Mouse (Mus musculus) mouse embryonic stem cell (cell line): ENCODE data around the gene Hlcs.

Experiments
- in situ Hi-C, 2 experiments: fragments of 300-500 bp; cut with MboI; formaldehyde crosslinking; loops; 1 replicate in 1 of 2; 3 replicates in 1 of 2; pipeline ENCODE4 v1.14.3; 2019 to 2020; ENCODE audit warnings: low sequenced_read_pairs in 2 of 2, low pct_unique_long_range_greater_than_20kb in 1 of 2, mixed read lengths in 1 of 2; ENCODE audit not compliant: unreplicated experiment in 1 of 2

The Hlcs gene

DNA sequence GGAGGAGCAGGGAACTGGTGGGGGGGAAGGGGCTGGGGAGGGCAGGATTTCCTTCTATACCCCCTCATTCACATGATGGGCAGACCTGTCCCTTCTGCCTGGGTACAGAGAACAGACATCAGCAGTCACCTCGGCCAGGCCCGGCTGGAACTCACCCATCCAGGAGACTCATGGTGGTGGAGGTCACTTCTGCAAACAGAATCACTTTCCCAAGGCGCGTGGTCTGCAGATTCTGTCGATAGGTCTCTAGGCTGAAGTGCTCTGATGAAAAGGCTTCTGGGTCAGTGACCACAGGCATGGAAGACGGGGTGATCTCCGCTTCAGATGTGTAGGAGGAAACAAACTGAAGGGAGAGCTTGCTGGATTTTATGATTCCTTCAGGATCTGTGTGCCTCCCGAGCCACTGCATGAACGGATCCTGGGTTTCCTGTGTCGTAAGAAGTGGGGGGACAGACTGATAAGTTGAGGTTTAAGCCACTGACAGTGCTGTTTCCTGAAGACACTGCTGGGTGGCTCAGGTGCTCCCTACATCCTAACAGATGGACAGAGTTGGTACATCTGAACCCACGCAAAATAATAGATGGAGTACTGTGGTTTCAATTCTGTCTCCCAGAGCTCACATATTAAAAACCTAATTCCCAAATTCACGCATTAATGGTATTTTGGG lies 82.3 kb downstream of the Hlcs start:
- in situ Hi-C loops = loop anchor here in 1 of 2 experiments (25.0 kb wide), 1 partner anchor 294 kb away; no protein-coding TSS in a partner anchor

- in situ Hi-C loops = loop anchor here in 1 of 2 experiments (25.0 kb wide), 1 partner anchor 293 kb away; no protein-coding TSS in a partner anchor
These were observed 82.9 kb downstream of the Hlcs start for GRCm38 (mm10) chr16:94230499-94230898.

DNA sequence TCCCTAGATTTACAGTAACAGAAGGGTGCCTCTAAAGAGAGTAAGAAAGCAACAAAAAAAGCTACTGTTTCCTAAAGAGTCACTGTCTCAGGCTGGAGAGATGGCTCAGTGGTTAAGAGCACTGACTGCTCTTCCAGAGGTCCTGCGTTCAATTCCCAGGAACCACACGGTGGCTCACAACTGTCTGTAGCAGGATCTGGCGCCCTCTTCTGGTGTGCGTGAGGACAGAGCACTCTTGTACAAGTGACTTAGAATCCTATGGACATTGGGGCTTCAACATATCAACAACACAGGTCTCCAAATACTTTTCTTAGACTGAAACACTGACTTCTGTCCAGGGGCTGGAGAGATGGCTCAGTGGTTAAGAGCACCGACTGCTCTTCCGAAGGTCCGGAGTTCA lies 83.5 kb downstream of the Hlcs start:
- in situ Hi-C loops = loop anchor here in 1 of 2 experiments (25.0 kb wide), 1 partner anchor 293 kb away; no protein-coding TSS in a partner anchor

GRCm38 (mm10) chr16:94228858-94229555 lies 84.4 kb downstream of the Hlcs start:
- in situ Hi-C loops = loop anchor here in 1 of 2 experiments (25.0 kb wide), 1 partner anchor 292 kb away; no protein-coding TSS in a partner anchor

DNA sequence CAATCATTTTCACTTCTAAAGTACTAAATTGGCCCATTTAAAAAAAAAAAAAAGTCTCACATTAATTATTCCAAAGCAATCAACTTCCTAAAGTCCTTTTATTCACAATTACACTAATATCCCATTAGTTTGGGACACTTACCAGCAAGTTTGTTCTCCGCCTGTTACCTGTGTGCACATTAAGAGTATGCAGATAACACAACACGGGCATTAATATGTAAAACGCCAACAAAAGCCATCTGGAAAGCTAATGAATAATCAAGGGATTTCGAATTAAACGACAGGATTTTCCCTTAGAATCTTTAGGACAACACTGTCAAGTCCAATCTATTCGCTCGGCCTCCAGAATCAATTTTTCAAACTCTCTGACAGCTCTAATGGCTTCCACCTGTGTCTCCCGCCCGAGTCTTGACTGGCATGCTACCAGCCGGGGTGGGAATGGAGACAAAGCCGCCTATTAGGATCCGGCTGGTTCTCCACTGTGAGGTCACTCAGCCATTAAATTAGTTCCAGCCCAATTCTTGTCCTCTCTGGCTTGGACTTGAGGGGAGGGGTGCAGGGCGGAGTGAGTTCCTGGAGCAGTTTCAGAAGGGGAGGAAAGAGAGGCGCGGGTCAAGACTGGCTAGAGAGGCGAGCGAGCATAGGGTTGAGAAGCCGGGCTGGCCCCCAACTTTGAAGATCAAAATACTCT lies 85.9 kb downstream of the Hlcs start:
- in situ Hi-C loops = loop anchor here in 1 of 2 experiments (25.0 kb wide), 1 partner anchor 290 kb away; no protein-coding TSS in a partner anchor

DNA sequence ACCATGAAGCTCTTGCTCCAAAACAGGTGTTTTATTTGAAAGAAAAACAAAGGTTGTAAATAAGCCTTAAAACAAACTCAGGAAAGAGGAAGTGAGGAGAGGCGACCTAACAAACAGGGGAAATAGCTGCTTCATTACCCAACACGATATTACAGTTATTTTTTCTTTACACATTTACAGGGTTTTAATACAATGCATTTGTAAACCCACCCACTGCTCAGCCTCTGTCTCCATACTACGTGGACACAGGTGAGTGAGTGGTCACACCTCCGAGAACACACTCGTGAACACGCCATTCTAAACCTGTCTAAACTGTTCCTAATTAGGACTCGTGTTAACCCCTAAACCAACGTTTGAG lies 90.0 kb downstream of the Hlcs start:
- in situ Hi-C loops = no loop called here

- in situ Hi-C loops = no loop called here
These were observed 90.6 kb downstream of the Hlcs start for GRCm38 (mm10) chr16:94222646-94223362.

- in situ Hi-C loops = no loop called here
These were observed 102.5 kb downstream of the Hlcs start for GRCm38 (mm10) chr16:94210689-94211357.

- in situ Hi-C loops = no loop called here
These were observed 103.7 kb downstream of the Hlcs start for GRCm38 (mm10) chr16:94209626-94210025.

DNA sequence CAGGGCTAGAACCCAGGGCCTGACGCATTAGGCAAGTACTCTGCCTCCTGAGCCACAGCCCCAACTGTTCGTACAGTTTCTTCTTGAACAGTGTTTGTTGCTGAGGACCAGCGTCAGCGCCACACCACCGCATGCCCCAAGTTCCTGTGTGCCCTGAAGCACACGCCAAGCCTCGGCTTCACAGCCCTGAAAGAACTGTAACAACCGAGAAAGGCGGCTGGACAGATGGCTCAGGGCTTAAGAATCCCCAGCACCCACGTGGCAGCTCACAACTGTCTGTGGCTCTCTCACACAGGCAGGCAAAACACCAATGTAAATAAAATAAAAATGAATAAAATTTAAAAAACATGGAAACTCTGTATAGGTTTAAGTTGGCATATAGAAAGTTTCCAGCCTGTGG lies 104.5 kb downstream of the Hlcs start:
- in situ Hi-C loops = no loop called here

- in situ Hi-C loops = no loop called here
These were observed 105.2 kb downstream of the Hlcs start for GRCm38 (mm10) chr16:94208152-94208551.

DNA sequence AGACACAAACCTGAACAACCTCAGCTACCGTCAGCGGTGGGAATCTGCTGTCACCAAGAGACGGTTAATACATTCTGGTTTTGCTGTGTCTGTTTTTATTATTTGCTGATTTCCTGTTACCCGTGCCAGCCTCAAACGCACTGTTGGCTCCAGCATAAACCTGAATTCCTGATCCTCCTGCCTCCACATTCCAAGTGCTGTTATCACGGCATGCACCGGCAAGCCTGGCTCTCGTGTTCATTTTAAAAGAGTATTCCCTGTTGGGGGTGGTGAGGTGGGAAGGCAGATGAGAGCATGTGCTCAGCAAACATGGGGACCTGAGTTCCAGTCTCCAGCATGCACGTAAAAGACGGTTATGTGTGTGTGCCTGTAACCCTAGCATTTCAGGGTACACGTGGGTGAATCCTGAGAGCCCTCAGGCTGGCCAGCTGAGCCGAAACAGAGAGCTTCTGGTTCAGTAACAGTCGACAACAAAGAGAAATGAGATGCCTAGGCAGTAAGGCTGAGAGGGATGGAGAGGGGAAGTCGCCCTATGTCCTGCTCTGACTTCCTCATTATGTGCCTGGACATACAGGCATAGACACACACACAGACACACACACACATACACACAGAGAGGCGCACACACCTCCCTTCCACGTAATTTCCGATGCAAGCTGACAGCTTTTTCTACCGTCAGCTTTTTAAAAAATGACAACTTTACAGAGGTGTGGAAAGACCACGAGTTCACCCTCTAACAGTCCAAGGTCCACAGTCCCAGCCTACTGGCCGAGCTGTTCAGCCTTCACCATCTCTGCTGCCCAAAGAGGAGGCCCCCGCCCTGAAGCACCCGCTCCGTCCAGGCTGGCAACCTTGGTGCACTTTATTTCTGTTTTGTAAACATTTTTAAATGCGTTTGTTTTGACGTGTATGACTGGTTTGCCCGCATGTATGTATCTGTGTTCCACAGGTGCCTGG lies 107.6 kb downstream of the Hlcs start:
- in situ Hi-C loops = no loop called here

- in situ Hi-C loops = no loop called here
These were observed 112.0 kb downstream of the Hlcs start for GRCm38 (mm10) chr16:94201387-94201786.

GRCm38 (mm10) chr16:94195913-94196312 lies 117.5 kb downstream of the Hlcs start:
- in situ Hi-C loops = no loop called here

- in situ Hi-C loops = no loop called here
These were observed 121.7 kb downstream of the Hlcs start for GRCm38 (mm10) chr16:94191379-94192315.

DNA sequence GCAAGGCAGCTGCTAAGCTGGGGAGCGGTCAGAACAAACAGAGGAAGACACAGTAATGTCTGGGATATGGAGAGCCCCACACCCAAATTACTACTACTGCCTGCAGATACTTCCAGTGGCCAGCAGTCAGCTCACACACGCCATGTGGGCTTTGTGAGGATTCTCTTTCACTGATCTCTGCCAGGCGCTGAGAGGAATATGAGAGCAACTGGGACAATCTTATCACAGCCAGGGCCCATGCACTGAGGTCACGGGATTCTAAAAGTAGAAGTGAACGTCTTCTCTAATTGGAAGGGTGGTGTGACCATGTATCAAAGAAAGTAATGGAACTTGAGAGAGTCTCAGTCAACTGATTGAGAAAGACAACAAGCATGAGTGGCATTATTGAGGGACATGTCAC lies 123.1 kb downstream of the Hlcs start:
- in situ Hi-C loops = no loop called here
